Mouse (Mus musculus): ENCODE measurements around the gene Dlx1.

The Dlx1 gene

DNA sequence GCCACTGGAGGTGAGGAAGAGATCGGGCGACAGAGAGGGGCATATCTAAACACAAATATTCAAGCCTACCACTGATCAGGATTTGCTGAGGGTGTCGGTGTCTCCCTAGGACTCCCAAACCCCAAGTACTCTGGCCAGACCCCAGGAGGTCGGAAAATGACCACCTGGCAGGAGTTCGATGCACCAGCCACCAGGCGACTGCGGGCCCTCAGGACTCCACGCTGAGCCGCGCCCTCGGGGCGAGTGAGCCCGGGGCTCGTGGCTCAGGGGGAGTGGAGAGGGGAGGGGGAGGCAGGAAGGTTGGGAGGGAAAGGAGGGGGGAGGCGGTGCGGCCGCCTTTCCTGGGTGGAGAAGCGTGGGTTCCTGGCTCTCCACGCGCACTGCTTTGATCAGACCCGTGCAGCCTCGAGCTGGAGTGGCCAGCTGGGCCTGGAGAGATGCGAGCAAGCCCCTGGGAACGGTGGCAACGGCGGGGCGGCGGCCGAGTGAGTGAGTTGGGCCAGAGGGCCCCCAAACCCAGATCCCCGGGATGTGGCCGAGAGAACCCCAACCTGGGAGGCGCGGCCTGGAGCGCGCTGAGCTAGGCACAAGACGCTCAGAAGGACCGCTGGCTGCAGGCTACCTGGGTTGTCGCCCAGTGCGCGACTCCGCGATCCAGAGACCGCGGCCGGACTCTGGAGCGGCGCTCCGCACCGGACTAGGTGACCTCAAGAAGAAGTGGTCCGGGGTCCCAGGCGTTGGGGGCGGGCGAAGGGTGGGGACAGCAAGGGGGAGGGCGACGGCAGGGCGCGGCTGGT, 999 bp downstream of the Dlx1 start:
- no peak for DNase-seq (ENCODE audit: low read depth)

DNA sequence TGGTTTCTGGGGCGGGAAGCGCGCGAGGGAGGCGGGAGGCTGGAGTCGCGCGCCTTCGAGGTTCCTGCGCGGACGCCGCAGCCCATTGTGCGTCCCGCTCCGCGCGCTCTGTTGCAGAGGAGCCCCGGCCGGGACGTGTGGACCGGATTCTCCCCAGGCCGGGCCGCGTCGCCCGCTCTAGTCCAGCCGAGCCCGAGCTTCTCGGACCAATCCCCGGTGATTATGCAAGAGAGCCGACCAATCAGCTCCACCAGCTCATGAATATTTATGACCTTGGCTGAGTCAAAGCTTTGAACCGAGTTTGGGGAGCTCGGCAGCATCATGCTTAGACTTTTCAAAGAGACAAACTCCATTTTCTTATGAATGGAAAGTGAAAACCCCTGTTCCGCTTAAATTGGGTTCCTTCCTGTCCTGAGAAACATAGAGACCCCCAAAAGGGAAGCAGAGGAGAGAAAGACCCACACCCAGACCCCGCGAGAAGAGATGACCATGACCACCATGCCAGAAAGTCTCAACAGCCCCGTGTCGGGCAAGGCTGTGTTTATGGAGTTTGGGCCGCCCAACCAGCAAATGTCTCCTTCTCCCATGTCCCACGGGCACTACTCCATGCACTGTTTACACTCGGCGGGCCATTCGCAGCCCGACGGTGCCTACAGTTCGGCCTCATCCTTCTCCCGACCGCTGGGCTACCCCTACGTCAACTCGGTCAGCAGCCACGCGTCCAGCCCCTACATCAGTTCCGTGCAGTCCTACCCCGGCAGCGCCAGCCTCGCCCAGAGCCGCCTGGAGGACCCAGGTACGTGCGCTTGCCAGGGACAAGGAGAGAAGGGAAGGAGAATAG, 1.8 kb downstream of the Dlx1 start:
- DNase-seq (ENCODE audit: low read depth), result peak; percentile 84

GRCm38 (mm10) chr2:71530391-71531123, 2.6 kb downstream of the Dlx1 start:
- peak; percentile 44 for DNase-seq (ENCODE audit: low read depth)

GRCm38 (mm10) chr2:71531124-71531590, 3.2 kb downstream of the Dlx1 start:
- DNase-seq (ENCODE audit: low read depth), result no peak

DNA sequence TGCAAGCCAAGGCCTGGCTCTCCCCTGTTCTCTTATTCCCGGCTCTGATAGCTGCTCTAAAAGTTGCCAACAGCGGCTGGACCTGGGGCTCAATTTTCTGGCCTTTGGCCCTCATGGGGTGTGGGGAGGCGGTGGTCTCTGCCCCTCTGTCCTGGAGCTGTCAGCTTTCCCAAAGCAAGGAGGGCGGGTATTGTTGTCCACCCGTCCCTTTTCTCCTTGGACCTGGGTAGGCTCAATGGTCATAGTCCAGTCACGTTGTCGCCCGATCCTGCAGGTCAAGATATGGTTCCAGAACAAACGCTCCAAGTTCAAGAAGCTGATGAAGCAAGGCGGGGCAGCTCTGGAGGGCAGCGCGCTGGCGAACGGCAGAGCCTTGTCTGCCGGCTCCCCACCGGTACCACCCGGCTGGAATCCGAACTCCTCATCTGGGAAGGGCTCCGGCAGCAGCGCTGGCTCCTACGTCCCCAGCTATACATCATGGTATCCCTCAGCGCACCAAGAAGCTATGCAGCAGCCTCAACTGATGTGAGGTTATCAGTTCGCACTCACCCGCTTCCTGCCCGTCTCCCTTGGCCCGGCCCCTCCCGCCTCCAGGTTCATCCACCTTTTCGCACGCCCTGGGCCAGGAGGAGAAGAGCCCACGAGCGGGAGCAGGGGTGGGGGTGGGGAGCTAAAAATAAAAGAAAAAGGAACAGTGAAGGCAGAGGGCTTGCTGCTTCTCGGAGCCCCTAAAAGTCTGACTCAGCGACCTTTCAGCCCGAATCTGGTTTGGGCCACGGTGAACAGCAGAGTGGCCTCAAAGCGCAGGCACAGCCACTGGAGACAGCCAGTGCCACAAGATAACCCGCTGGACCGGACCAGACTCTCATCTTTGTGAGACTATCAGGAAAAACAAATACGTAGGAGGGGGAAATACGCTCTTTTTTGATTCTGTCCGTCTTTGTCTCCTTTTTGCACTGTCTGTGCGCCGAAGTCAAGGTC, 4.4 kb downstream of the Dlx1 start:
- DNase-seq (ENCODE audit: low read depth), result peak; percentile 39

DNA sequence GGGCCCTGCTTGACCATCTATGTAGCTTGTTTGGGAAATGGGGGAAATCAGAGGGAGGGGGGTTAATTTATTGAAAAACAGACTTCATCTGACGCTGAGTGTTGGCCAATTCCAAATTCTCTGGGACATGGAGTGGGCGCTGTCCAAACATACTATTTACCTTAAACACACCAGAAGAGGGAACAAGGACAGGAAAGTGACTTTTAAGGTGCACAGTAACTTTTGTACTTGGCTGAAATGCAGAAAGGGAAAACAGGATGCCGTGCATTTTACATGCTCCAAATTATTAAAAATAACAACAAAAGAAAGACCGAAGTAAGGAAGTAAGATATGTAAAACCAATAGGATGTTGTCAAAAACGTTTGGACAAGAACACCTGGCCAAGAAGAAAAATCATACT, 5.2 kb downstream of the Dlx1 start:
- peak; percentile 10 for DNase-seq (ENCODE audit: low read depth)

DNA sequence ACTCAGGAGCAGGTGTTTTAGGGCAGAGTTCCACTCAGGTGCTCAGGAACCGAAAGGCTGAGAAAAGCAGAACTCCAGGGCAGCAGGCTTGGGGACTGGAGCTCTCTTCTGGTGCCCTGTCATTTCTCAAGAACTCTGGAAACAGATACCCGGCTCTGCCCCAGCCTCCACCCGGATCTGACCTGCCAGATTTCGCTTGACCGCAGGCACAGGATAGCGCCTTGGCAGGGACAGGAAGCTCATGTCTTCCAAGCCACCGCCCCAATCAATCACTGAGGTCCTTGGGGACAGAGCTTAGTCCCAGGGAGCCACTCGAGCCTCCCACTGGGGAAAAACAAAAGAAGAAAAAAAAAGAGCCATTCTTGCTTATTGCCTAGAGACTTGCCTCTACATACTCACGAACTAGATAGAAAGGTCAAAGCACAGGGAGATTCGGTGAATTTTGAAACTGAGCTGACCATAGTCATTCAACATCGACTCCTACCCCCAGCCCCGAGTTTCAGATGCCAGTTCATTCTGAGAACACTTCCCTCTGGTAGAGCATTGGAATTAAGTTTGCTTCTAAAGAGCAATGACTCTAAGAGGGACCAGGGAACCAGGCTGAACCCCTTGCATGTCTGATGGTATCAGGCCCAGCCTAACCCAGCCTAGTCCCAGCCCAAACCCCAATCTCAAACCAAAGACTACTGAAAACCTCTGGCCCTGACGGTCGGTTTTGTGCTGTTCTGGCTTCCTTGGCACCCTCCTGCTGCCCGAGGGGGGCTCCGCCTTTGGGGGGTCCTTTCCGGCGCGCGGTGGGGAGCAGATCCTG, 6.5 kb downstream of the Dlx1 start:
- peak; percentile 27 for DNase-seq (ENCODE audit: low read depth)

DNA sequence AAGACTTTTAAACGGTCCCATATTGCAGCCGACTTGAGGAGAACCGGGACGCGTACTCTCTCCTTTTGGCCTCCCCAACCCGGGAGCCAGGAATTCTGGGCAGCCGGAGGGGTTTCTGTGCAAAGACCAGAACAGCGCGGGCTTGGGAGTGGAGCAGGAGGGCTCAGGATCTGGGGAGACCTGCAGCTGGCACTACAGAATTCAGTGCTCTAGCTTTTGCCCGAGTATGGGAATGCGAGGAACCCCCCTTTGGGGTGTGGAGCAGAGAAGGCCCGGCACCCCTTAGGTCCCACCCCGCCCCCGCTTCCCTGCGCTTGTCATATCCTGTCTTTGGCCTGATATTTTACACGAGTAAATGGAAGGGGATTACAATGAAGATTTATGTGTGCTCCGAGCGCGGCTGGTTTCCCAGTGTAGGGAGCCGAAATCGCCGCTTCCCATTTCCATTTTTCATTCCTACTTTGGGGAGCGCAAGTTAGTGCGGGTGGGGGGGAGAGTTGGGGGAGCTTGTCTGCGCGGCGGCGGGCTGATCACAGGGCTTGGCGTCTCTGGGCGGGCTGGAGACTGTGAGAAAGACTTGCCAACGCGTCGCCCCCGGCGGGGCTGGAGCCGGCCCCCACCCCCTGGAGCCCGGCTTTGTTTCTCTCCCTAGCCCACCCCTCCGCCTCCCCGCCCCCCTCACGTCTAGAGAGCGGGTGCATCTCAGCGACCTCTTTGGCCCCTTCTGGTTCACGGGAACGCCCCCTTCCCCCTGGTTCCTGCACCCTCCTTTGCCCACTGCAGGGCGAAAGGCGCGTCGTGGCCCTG, 12.9 kb downstream of the Dlx1 start:
- peak; percentile 14 for DNase-seq (ENCODE audit: low read depth)

DNA sequence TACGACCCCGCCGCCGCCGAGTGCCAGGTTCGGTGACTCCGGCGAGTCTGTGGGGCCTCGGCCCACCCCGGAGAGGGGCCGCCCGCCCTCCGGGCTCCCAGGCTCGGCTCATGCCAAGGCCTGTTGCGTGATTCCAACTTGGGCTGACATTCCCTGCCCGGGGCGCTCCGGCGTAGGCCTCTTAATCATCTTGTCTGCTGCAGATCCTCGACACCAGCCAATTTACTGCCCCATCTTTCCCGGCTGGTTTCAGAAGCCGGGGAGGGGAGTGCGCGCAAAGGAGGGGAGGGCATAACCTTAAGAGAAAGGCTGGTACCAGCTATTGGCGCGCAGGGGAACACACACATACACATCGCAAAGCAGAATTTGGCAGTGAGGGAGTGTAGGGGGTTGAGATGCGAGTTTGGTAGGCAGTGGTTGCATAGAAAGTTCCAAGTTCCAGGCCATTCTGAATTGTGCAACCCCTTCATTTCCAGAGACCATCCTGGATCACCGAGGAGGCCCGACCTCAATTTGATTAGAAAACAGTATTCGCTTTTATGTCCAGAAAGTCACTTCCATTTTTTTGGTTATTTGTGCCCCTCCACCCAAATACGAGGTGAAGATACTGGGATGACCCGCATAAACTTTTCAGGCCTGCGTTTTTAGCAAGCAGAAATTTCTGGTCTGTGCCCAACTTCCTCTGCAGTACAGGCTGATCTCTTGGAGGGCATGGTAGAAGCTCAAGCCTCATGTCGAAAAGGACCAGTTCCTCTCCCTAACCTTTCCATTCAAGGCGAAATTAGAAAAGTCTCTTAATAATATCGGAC, 13.7 kb downstream of the Dlx1 start:
- no peak for DNase-seq (ENCODE audit: low read depth)

DNA sequence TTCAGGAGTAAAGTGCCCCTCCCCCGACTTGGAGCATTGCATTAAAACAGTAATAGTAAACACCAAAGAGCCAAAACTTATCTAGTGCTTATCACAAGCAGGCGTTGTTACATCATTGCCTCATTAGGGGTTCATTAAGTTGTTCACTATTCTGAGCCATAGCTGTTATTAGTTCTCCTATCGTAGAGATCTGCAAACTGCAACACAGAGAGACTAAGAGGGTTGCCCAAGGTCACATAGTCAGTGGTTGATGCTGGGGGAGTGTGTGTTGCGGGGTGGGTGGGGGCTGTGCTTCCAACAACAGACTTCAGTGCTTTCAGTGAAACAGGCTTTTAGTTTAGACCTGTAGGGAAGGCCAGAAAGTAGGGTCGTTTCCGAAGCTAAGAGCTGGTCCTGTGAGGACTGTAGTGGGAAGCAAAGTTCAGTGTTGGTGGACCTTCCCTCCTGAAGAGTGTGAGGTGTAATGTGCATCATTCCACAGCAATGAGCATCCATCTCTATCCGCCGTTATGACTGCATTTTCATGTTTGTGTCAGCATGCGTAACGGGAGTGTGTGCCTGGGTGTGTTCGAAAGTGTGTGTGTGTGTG, 14.4 kb downstream of the Dlx1 start:
- peak; percentile 31 for DNase-seq (ENCODE audit: low read depth)

DNA sequence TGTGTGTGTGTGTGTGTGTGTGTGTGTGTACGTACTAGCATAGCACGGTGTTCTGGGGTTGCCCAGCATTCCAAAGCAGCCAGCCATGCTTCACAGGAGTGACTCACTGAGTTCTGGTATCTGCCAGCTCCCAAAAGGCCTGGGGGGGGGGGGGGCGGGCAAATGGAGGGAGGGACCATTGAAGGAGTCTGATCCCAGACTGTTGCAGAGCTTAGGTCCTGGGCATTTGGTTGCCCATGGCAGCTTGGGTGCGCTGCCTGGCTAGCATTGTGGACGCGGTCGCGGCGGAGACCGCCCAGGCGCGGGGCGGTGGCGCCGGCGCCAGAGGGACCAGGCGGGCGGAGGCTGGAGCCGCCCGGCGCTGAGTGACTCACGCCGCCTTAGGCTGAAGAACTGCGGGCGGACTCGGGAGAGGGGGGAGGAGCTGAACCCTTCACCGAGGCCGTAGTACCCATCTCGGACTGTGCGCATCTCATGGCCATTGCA, 14.9 kb downstream of the Dlx1 start:
- peak; percentile 32 for DNase-seq (ENCODE audit: low read depth)

DNA sequence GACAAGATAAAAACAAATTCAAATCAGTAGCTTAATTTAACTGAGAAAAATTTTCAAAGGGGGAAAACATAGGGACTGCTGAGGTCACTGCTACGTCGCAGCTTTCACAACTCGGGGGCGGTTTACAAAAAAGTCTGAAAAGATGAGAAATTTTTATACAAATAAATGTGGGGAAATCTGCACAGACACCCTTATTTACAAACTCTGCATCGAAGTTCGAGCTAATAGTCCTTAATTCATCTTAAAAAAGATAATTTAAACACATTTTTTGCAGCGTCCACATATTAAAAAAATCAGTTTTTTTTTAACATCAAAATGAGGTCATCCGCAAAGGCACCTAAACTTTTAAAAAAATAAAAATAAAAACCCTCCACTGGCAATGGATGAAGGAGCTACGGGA, 15.6 kb downstream of the Dlx1 start:
- DNase-seq (ENCODE audit: low read depth), result no peak

DNA sequence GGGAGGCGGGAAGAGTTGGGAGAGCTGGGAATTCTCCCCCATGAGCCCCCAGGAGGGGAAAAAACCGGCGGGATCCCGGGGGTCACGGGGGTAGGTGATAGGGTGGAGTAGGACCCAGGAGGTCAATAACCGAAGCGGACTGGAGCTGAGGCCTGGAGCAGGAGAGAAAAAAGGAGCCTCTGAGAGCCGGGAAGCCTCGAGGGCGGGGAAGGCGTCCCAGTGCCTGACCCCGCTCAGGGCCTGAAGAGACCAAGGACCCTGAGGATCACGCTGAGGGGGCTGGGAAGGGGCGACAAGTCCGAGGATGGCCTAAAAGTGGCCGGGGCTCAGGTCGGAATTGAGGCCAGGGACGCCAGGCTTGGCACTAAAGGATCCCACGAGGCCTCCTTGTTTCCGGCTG, 16.0 kb downstream of the Dlx1 start:
- DNase-seq (ENCODE audit: low read depth), result peak; percentile 3

GRCm38 (mm10) chr2:71544391-71545285, 16.7 kb downstream of the Dlx1 start:
- DNase-seq (ENCODE audit: low read depth), result peak; percentile 45

DNA sequence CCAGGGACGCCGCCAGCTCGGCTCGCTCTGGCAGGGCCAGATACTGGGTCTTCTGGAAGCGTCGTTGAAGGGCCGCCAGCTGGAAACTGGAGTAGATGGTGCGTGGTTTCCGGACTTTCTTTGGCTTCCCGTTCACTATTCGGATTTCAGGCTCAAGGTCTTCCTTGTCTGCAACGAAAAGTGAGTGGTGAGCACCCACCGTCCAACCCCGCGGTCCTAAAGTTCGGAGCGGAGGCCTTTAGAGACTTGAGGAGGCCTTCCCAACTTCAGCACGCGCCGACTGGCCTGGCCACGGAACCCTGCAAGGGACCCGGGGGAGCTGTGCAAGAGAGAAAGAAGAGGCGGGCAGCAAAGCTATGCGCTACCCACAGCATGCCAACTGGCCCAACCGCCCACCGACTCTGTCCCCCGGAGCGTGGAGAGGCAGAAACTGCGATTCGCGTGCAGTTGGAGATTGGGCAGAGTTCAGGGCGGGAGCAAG, 17.5 kb downstream of the Dlx1 start:
- DNase-seq (ENCODE audit: low read depth), result peak; percentile 53

GRCm38 (mm10) chr2:71545882-71546639, 18.1 kb downstream of the Dlx1 start:
- peak; percentile 58 for DNase-seq (ENCODE audit: low read depth)

Data from induced T-regulatory cell, adult 2 months (primary cell).